Mouse (Mus musculus): ENCODE data around the gene Cd247. TPM values are rescaled to one million over a fixed set of nuclear protein-coding genes. Genes with fewer than 3 reads are reported as not detected.

Cd247 gene
- polyA plus RNA-seq, 1 experiment from 2014 or later, result 1.6 TPM

DNA sequence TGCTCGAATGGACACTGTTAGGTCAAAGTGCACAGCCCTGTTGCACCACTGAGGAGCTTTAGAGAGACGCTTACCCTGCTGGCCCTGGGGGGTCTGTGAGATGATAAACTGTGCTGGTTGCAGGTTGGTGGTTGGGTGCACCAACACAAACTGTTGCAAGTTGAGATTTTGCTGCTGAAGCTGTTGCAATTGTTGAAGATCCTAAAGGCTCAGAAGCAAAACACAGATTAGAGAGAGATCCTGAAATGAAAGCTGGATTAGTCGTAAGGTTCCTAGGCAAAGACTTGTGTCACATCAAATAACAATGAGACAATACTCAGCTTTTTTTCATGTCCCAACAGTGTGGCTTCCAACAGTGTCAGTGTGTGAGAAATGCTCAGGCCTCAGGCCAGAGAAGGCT, 120.3 kb downstream of the Cd247 start:
- in situ Hi-C loops (cut with MboI; ENCODE audit: low pct_unique_long_range_greater_than_20kb), result no loop called here
- POLR2A ChIA-PET, result no interaction called here
- no peaks in the 10 kb centered on the region for H3K27me3 ChIP-seq
- no peak for TF ChIP-seq CTCF (IDR thresholded peaks at IDR 0.05)
- DNase-seq (ENCODE audit: low read depth, low spot score) (no peak), ATAC-seq (no peak)
- CTCF ChIA-PET, result interaction anchor here (1.2 kb wide), 1 partner anchor 129 kb away, joined by 3 read pairs; no protein-coding TSS in a partner anchor

DNA sequence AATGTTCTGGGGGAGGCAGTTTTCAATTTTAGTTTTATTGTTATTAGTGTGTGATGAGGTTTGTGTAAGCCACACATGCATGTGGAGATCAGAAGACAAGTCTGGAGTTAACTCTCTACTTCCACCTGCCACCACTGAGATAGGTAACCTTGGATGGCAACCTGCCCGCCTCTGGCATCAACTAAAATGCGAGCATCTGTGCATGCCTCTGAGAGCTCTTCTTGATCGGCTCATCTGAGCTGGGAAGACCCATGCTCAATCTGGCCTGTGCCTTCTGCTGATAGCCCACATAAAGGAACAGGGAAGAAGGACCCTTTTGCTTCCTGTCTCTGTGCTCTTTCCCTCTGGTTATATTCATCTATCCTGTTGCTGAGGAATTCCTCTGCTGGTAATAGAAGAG, 121.0 kb downstream of the Cd247 start:
- ChIA-PET CTCF (interaction anchor here (1.4 kb wide), 1 partner anchor 9 kb away, joined by 4 read pairs; no protein-coding TSS in a partner anchor), POLR2A (no interaction called here)
- no peaks in the 10 kb centered on the region for H3K27me3 ChIP-seq
- in situ Hi-C loops (cut with MboI; ENCODE audit: low pct_unique_long_range_greater_than_20kb), result no loop called here
- DNase-seq (ENCODE audit: low read depth, low spot score), result no peak
- ATAC-seq, result no peak
- no peak for TF ChIP-seq CTCF (IDR thresholded peaks at IDR 0.05)

DNA sequence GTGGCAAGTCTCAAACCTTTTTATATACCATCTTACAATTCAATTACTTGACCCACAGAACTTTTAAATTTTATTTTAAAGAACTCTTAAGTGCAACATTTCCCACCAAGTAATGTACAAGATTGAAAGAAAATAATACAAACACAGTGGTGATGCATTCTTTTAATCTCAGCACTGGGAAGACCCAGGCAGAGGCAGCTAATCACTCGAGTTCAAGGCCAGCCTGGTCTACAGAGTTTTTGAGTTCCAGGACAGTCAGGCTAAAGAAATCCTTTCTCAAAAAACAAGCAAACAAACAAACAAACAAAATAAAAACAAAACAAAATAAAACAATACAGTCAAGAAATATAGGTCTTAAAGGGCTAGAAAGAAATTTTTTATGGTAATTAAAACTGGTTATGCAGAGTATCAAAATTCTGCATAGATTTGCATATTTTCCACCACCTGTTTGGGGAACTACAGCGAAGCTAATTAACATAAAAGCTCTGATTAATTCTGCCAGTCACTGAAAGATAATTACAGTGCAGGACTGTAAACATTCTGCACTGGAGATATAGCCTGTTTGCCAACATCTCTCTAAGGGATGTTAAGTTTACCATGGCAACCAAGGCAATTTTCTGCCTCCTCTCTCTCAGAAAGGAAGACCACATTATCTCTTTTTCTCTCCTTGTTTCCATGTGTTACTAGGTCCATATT, 125.4 kb downstream of the Cd247 start:
- H3K27me3 ChIP-seq, result no peaks in the 10 kb centered on the region
- ChIA-PET CTCF (interaction anchor here (1.2 kb wide), 1 partner anchor 71 kb away, joined by 3 read pairs; no protein-coding TSS in a partner anchor), POLR2A (no interaction called here)
- TF ChIP-seq CTCF (IDR thresholded peaks at IDR 0.05), result no peak
- no peak for ATAC-seq
- in situ Hi-C loops (cut with MboI; ENCODE audit: low pct_unique_long_range_greater_than_20kb), result no loop called here
- DNase-seq (ENCODE audit: low read depth, low spot score), result no peak

DNA sequence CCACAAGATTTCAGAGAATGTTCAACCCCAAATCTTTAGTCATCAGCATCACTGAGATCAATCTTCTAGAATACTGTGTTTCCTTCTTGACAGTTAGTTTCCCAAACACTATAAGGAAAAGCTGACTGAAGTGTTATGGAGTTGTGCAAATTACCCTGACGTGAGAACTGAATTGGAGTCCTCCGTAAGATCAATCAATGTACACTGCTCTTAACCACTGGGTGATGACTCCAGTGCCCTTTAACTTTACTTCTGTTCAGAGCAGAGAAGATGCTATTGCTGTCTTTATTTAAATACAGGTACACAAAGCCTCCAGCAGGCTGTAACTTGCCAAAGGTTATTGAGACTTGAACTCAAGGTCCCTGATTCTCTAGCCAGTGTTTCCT, 125.9 kb downstream of the Cd247 start:
- in situ Hi-C loops (cut with MboI; ENCODE audit: low pct_unique_long_range_greater_than_20kb), result no loop called here

DNA sequence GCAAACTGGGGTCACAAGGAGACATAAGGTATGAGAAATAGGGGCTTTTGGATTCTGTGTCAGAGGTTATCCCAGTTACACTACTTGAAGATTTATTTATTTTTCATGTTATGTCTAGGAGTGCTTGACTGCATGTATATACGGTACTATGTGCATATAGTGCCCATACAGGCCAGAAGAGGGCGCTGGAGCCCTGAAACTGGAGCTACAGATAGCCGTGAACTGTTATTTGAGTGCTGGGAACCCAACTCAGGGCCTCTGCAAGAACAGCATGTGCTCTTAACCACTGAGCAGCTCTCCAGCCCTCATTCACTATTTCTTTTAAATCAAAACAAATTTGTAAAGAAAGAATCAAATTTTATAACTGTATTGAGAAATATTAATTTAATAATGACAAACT, 132.5 kb downstream of the Cd247 start:
- CTCF ChIA-PET, result no interaction called here
- TF ChIP-seq CTCF (IDR thresholded peaks at IDR 0.05), result peak; percentile 38
- H3K27me3 ChIP-seq, result no peaks in the 10 kb centered on the region
- in situ Hi-C loops (cut with MboI; ENCODE audit: low pct_unique_long_range_greater_than_20kb), result no loop called here
- no peak for DNase-seq (ENCODE audit: low read depth, low spot score)
- POLR2A ChIA-PET, result no interaction called here
- ATAC-seq, result no peak

More for the DNA sequence above, 125.9 kb downstream of the Cd247 start:
- no peak for ATAC-seq
- ChIA-PET POLR2A (no interaction called here), CTCF (no interaction called here)
- no peaks in the 10 kb centered on the region for H3K27me3 ChIP-seq
- no peak for DNase-seq (ENCODE audit: low read depth, low spot score)
- no peak for TF ChIP-seq CTCF (IDR thresholded peaks at IDR 0.05)

DNA sequence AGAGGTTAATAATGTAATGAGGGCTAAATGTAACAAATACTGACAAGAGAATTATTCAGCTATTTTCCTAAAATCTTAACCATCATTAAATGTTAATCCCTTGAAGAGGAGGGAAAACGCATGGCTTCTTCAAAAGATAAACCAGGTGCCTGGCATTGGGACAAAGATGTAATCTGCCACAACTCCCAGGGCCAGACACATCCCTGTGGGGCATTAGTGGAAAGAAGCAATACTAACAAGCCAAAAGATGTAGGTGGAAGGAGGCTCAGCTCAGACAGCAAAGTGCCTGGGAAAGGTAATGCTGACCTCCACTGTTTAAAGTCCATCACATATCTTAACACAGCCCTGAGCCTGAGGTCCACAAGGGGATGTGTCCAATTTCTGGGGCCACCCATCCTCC, 134.0 kb downstream of the Cd247 start:
- no peaks in the 10 kb centered on the region for H3K27me3 ChIP-seq
- ATAC-seq (no peak), DNase-seq (ENCODE audit: low read depth, low spot score) (no peak)
- ChIA-PET POLR2A (no interaction called here), CTCF (no interaction called here)
- in situ Hi-C loops (cut with MboI; ENCODE audit: low pct_unique_long_range_greater_than_20kb), result no loop called here
- no peak for TF ChIP-seq CTCF (IDR thresholded peaks at IDR 0.05)

DNA sequence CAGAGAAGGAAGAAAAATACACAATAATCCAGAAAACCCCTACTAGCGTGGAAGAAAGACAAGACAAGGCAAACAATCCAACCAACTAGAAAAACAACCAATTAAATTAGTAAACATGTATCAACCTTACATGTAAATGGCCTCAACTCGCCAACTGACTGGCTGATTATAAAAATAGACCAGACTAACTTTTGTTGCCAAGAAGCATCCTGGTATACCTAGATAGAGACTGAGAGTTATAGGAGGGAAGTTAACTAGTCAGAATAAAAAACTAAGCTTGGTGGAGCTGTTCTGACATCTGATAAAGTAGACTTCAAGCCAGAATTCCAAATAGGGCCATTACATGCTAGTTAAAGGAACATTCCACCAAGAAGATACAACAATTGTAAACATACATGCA, 136.7 kb downstream of the Cd247 start:
- in situ Hi-C loops (cut with MboI; ENCODE audit: low pct_unique_long_range_greater_than_20kb), result no loop called here

More for the DNA sequence above, 136.7 kb downstream of the Cd247 start:
- no peak for ATAC-seq
- no peak for TF ChIP-seq CTCF (IDR thresholded peaks at IDR 0.05)
- CTCF ChIA-PET, result no interaction called here
- no peak for DNase-seq (ENCODE audit: low read depth, low spot score)
- POLR2A ChIA-PET, result no interaction called here
- H3K27me3 ChIP-seq, result no peaks in the 10 kb centered on the region

Other genes with a start within 250 kb of the Cd247 start
- 35.3 TPM for gene Mpzl1, start 154.1 kb upstream of the Cd247 start, polyA plus RNA-seq (2021)
- 0.24 TPM for gene Rcsd1, start 78.9 kb upstream of the Cd247 start, polyA plus RNA-seq (2021)
- 26.5 TPM for gene Creg1, start 24.9 kb upstream of the Cd247 start, polyA plus RNA-seq (2021)
- 8.3 TPM for gene Pou2f1, start 214.0 kb downstream of the Cd247 start, polyA plus RNA-seq (2021)